In the genomic region with DNA sequence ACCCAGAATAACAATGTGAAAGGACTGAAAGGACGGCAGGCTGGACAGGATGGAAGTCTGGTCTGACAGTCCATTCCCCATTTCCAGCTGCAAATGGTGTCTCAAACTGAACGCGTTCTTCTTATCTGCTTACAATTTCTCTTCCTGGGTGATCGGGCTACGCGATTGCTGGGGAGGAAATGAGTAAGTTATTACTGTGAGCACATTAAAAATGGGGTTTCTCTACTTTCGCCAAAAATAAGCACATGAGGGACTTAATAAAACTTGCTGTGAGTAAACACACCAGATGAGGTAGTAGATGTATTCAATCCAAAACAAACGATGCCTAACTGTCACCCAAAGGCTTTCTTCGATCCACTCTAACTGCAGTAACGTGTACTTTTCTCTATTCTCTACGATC, we compare ENCODE assay signal across 8 mouse cellular contexts. TPM values are rescaled to one million over a fixed set of nuclear protein-coding genes. Genes with fewer than 3 reads are reported as not detected.
DNase-seq lines count a peak whose midpoint lies in the region; ATAC-seq and TF ChIP-seq lines count a peak whose summit lies in the region.

No protein-coding gene starts in this region.

- no peaks in the 10 kb centered on the region for H3K9me3 ChIP-seq in embryonic facial prominence, embryonic 12.5 days
- no peaks in the 10 kb centered on the region for H3K9me3 ChIP-seq in hindbrain, embryonic 12.5 days (replicated peaks)
- H3K9me3 ChIP-seq in liver, embryonic 11.5 days (ENCODE audit: control insufficient read depth, low read length): no peaks in the 10 kb centered on the region
- H3K9me3 ChIP-seq in midbrain, postnatal 0 days (ENCODE audit: low read length): no peaks in the 10 kb centered on the region

- H3K27ac ChIP-seq in embryonic facial prominence, embryonic 12.5 days: 0 out of 2 replicates have a peak overlapping the region, but pooled peaks have one; percentile 14
- H3K27ac ChIP-seq in hindbrain, embryonic 12.5 days: peak overlapping the region; percentile 92
- H3K27ac ChIP-seq in liver, embryonic 11.5 days (ENCODE audit: low read depth, low read length): peak overlapping the region; percentile 73
- peak overlapping the region; percentile 96 for H3K27ac ChIP-seq in midbrain, postnatal 0 days (ENCODE audit: low read depth, low read length)

- no peaks in the 10 kb centered on the region for H3K27me3 ChIP-seq in embryonic facial prominence, embryonic 12.5 days
- no peaks in the 10 kb centered on the region for H3K27me3 ChIP-seq in hindbrain, embryonic 12.5 days
- no peaks in the 10 kb centered on the region for H3K27me3 ChIP-seq in liver, embryonic 11.5 days (replicated peaks; ENCODE audit: control insufficient read depth, insufficient read depth, low read length)
- no peaks in the 10 kb centered on the region for H3K27me3 ChIP-seq in midbrain, postnatal 0 days (ENCODE audit: insufficient read depth, low read length)

- 0 out of 2 replicates have a peak, but pooled peaks cover 3% of the 10 kb centered on the region for H3K4me1 ChIP-seq in embryonic facial prominence, embryonic 12.5 days
- peaks cover 10% of the 10 kb centered on the region for H3K4me1 ChIP-seq in hindbrain, embryonic 12.5 days
- H3K4me1 ChIP-seq in liver, embryonic 11.5 days (replicated peaks; ENCODE audit: control insufficient read depth, insufficient read depth, low read length): 0 out of 2 replicates have a peak, but pooled peaks cover 3% of the 10 kb centered on the region
- no peaks in the 10 kb centered on the region for H3K4me1 ChIP-seq in midbrain, postnatal 0 days (ENCODE audit: insufficient read depth, low read length)

- TF ChIP-seq CTCF in midbrain, postnatal 0 days (IDR thresholded peaks at IDR 0.05): no peak

- ATAC-seq in embryonic facial prominence, embryonic 12.5 days (ENCODE audit: insufficient number of reproducible peaks, insufficient read depth, low FRiP score, low TSS enrichment): no peak
- ATAC-seq in hindbrain, embryonic 12.5 days (ENCODE audit: low FRiP score): no peak
- no peak; the same call in 1 of the 2 replicates for ATAC-seq in liver, embryonic 11.5 days (replicated peaks; ENCODE audit: low FRiP score)
- ATAC-seq in midbrain, postnatal 0 days (ENCODE audit: low FRiP score): no peak

- peak overlapping the region; percentile 74 for H3K4me2 ChIP-seq in embryonic facial prominence, embryonic 12.5 days (replicated peaks)
- peak overlapping the region; percentile 69 for H3K4me2 ChIP-seq in hindbrain, embryonic 12.5 days (replicated peaks)
- peak overlapping the region; percentile 83 for H3K4me2 ChIP-seq in liver, embryonic 11.5 days
- H3K4me2 ChIP-seq in midbrain, postnatal 0 days (ENCODE audit: low read depth, low read length, poor library complexity, severe bottlenecking): peak overlapping the region; percentile 76

- H3K9ac ChIP-seq in embryonic facial prominence, embryonic 12.5 days: peak overlapping the region; percentile 46
- H3K9ac ChIP-seq in hindbrain, embryonic 12.5 days: peak overlapping the region; percentile 74
- peak overlapping the region; percentile 90 for H3K9ac ChIP-seq in liver, embryonic 11.5 days (ENCODE audit: low read depth, low read length)
- H3K9ac ChIP-seq in midbrain, postnatal 0 days (replicated peaks; ENCODE audit: low read length, poor library complexity, severe bottlenecking): peak overlapping the region; percentile 93

- peak overlapping the region; percentile 76 for H3K4me3 ChIP-seq in embryonic facial prominence, embryonic 12.5 days
- H3K4me3 ChIP-seq in hindbrain, embryonic 12.5 days: peak overlapping the region; percentile 88
- peak overlapping the region; percentile 75 for H3K4me3 ChIP-seq in liver, embryonic 11.5 days (ENCODE audit: low read depth, low read length)
- peak overlapping the region; percentile 93 for H3K4me3 ChIP-seq in midbrain, postnatal 0 days (ENCODE audit: low read depth, low read length)

- 7% methylated on average over 11 of the region's 11 CpGs for WGBS in embryonic facial prominence, embryonic 12.5 days
- 5% methylated on average over 11 of the region's 11 CpGs for WGBS in hindbrain, embryonic 12.5 days
- WGBS in liver, embryonic 11.5 days: 2% methylated on average over 11 of the region's 11 CpGs
- WGBS in midbrain, postnatal 0 days: 2% methylated on average over 11 of the region's 11 CpGs

- H3K36me3 ChIP-seq in embryonic facial prominence, embryonic 12.5 days: no peaks in the 10 kb centered on the region
- H3K36me3 ChIP-seq in hindbrain, embryonic 12.5 days: no peaks in the 10 kb centered on the region
- H3K36me3 ChIP-seq in liver, embryonic 11.5 days (ENCODE audit: control insufficient read depth, insufficient read depth, low read length): no peaks in the 10 kb centered on the region
- no peaks in the 10 kb centered on the region for H3K36me3 ChIP-seq in midbrain, postnatal 0 days (ENCODE audit: insufficient read depth, low read length)

- peak; percentile 22 for DNase-seq in retina, postnatal 1 day
- no peak for DNase-seq in retina, embryonic 14.5 days (ENCODE audit: low spot score)
- no peak for DNase-seq in liver, embryonic 11.5 days (ENCODE audit: low spot score)
- DNase-seq in midbrain, postnatal 0 days (ENCODE audit: low spot score): no peak
- DNase-seq in layer of hippocampus, adult 18-20 months (ENCODE audit: low spot score in 2 of 2): no peak
- DNase-seq in right cerebral cortex, postnatal 14 days: no peak

RNA-seq across cellular contexts. Expression of a gene that starts 1.2 kb away (rescaled TPM):
- 40.0 and 40.2 TPM in 2 replicates for polyA plus RNA-seq in embryonic facial prominence, embryonic 12.5 days (2016; fragmentation: Nextera tagmentation; extraction: Ambion mirVana)
- 90.7 and 105 TPM in 2 replicates for polyA plus RNA-seq in hindbrain, embryonic 12.5 days (2016; fragmentation: Nextera tagmentation; extraction: Ambion mirVana)
- 44.9 and 45.3 TPM in 2 replicates for polyA plus RNA-seq in liver, embryonic 11.5 days (2014; fragmentation: Nextera tagmentation; extraction: Ambion mirVana)
- total RNA-seq in midbrain, postnatal 0 days (2014; rRNA removed): 67.4 and 94.0 TPM in 2 replicates
- polyA plus RNA-seq in midbrain, postnatal 0 days (2015; fragmentation: Nextera tagmentation; extraction: Ambion mirVana): 117 and 129 TPM in 2 replicates
- 10 to 100 TPM; 26.6 to 28.8 TPM for total RNA-seq in layer of hippocampus, adult 18-20 months (2021)

Comparison
In these comparisons a context has a peak if more than half of its experiments do, and no peak if none do; other contexts are left out.
1. H3K27ac ChIP-seq: peak in every context shown above with its lines; median percentile 96 in midbrain, postnatal 0 days; 92 in hindbrain, embryonic 12.5 days; 73 in liver, embryonic 11.5 days; 14 in embryonic facial prominence, embryonic 12.5 days.